Mouse (Mus musculus) neural tube, embryonic 12.5 days (tissue): Measurements from ENCODE around the gene Adgrl1. TPM values are rescaled to one million over a fixed set of nuclear protein-coding genes. Genes with fewer than 3 reads are reported as not detected.
A peak's percentile ranks its signal among the peaks of the same experiment; 100 is the strongest.

Experiments
- ATAC-seq: fragments of 200-750 bp; cut with Nextera tagmentation; 2 replicates; pipeline ENCODE4 v1.8.0; 2017; ENCODE audit warnings: low read depth, mild to moderate bottlenecking, moderate TSS enrichment, moderate library complexity; ENCODE audit not compliant: low FRiP score
- H3K27ac ChIP-seq: fragments of 300-500 bp; sonication (generic); 2 replicates; pipeline ENCODE4 v1.5.1; 2016
- H3K27me3 ChIP-seq: fragments of 300-500 bp; sonication (generic); replicated peaks from 2 replicates; pipeline ENCODE4 v1.6.1; 2016; ENCODE audit warnings: mild to moderate bottlenecking
- H3K36me3 ChIP-seq: fragments of 300-500 bp; sonication (generic); 2 replicates; pipeline ENCODE4 v1.6.1; 2016; ENCODE audit warnings: mild to moderate bottlenecking
- H3K4me1 ChIP-seq: fragments of 300-500 bp; sonication (generic); 2 replicates; pipeline ENCODE4 v1.6.1; 2016
- H3K4me2 ChIP-seq: fragments of 300-500 bp; sonication (generic); replicated peaks from 2 replicates; pipeline ENCODE4 v1.6.1; 2016; ENCODE audit warnings: mild to moderate bottlenecking
- H3K4me3 ChIP-seq: fragments of 300-500 bp; sonication (generic); 2 replicates; pipeline ENCODE4 v1.5.1; 2016
- H3K9ac ChIP-seq: fragments of 300-500 bp; sonication (generic); 2 replicates; pipeline ENCODE4 v1.6.1; 2016; ENCODE audit warnings: mild to moderate bottlenecking
- H3K9me3 ChIP-seq: fragments of 300-500 bp; sonication (generic); 2 replicates; pipeline ENCODE4 v1.6.1; 2016; ENCODE audit warnings: mild to moderate bottlenecking
- WGBS: fragments of 180-500 bp; shearing (Covaris S2); methylation state at CpG from one replicate; pipeline ENCODE4 v1.1.7; 2016; 5-methylcytosine and 5-hydroxymethylcytosine counted together
- polyA plus RNA-seq: library from polyadenylated mRNA; unstranded; fragments of >200 nt; fragmentation: Nextera tagmentation; extraction: Ambion mirVana; gene quantifications from 2 replicates; pipeline ENCODE4 v1.2.1, GENCODE M21; 2016

Gene Adgrl1
- polyA plus RNA-seq, 1 experiment from 2014 or later: 34.8 TPM

GRCm38 (mm10) chr8:83908583-83908982 is 8.7 kb downstream of the Adgrl1 start:
- ATAC-seq: no peak

GRCm38 (mm10) chr8:83909311-83909710 is 9.4 kb downstream of the Adgrl1 start:
- WGBS: 52% methylated on average over 8 of the region's 8 CpGs
- H3K9me3 ChIP-seq: no peaks in the 10 kb centered on the region
- H3K4me2 ChIP-seq: no peak overlapping the region
- ATAC-seq: no peak
- H3K27me3 ChIP-seq: no peaks in the 10 kb centered on the region
- H3K9ac ChIP-seq: 0 out of 2 replicates have a peak overlapping the region, but pooled peaks have one; percentile 44
- H3K36me3 ChIP-seq: 0 out of 2 replicates have a peak, but pooled peaks cover 3% of the 10 kb centered on the region
- H3K4me1 ChIP-seq: peaks cover 23% of the 10 kb centered on the region
- H3K4me3 ChIP-seq: no peak overlapping the region
- no peak overlapping the region for H3K27ac ChIP-seq

More at GRCm38 (mm10) chr8:83908583-83908982, 8.7 kb downstream of the Adgrl1 start:
- Histone ChIP-seq H3K4me3 (no peak overlapping the region), H3K9me3 (no peaks in the 10 kb centered on the region), H3K9ac (no peak overlapping the region), H3K27me3 (no peaks in the 10 kb centered on the region), H3K27ac (no peak overlapping the region), H3K4me2 (no peak overlapping the region), H3K4me1 (peaks cover 31% of the 10 kb centered on the region), H3K36me3 (0 out of 2 replicates have a peak, but pooled peaks cover 3% of the 10 kb centered on the region)
- 86% methylated on average over 6 of the region's 6 CpGs for WGBS

GRCm38 (mm10) chr8:83911809-83912731 is 12.2 kb downstream of the Adgrl1 start:
- H3K9ac ChIP-seq: no peak overlapping the region
- H3K9me3 ChIP-seq: no peaks in the 10 kb centered on the region
- no peaks in the 10 kb centered on the region for H3K36me3 ChIP-seq
- H3K4me3 ChIP-seq: no peak overlapping the region
- H3K27me3 ChIP-seq: no peaks in the 10 kb centered on the region
- ATAC-seq: no peak
- H3K27ac ChIP-seq: no peak overlapping the region
- WGBS: 76% methylated on average over 5 of the region's 5 CpGs
- H3K4me1 ChIP-seq: peaks cover 18% of the 10 kb centered on the region
- no peak overlapping the region for H3K4me2 ChIP-seq

- no peaks in the 10 kb centered on the region for H3K27me3 ChIP-seq
- no peaks in the 10 kb centered on the region for H3K9me3 ChIP-seq
- 91% methylated on average over 3 of the region's 3 CpGs for WGBS
- no peak overlapping the region for H3K4me3 ChIP-seq
- H3K9ac ChIP-seq: no peak overlapping the region
- no peak overlapping the region for H3K27ac ChIP-seq
- peaks cover 7% of the 10 kb centered on the region for H3K4me1 ChIP-seq
- ATAC-seq: no peak
- H3K36me3 ChIP-seq: peaks cover 7% of the 10 kb centered on the region
- no peak overlapping the region for H3K4me2 ChIP-seq
These were observed 14.3 kb downstream of the Adgrl1 start for GRCm38 (mm10) chr8:83914232-83914631.

GRCm38 (mm10) chr8:83914860-83915259 is 15.0 kb downstream of the Adgrl1 start:
- Histone ChIP-seq H3K4me1 (peaks cover 2% of the 10 kb centered on the region; the same call in 1 of the 2 replicates), H3K4me3 (no peak overlapping the region), H3K9ac (no peak overlapping the region), H3K9me3 (no peaks in the 10 kb centered on the region), H3K27ac (no peak overlapping the region), H3K27me3 (no peaks in the 10 kb centered on the region), H3K4me2 (no peak overlapping the region), H3K36me3 (peaks cover 13% of the 10 kb centered on the region)
- WGBS: 73% methylated on average over 5 of the region's 5 CpGs
- ATAC-seq: no peak

GRCm38 (mm10) chr8:83916015-83916414 is 16.1 kb downstream of the Adgrl1 start:
- H3K9me3 ChIP-seq: no peaks in the 10 kb centered on the region
- WGBS: 77% methylated on average over 5 of the region's 5 CpGs
- no peak overlapping the region for H3K27ac ChIP-seq
- ATAC-seq: no peak
- no peaks in the 10 kb centered on the region for H3K27me3 ChIP-seq
- peaks cover 20% of the 10 kb centered on the region for H3K36me3 ChIP-seq
- H3K4me3 ChIP-seq: no peak overlapping the region
- H3K4me1 ChIP-seq: no peaks in the 10 kb centered on the region
- no peak overlapping the region for H3K9ac ChIP-seq
- H3K4me2 ChIP-seq: no peak overlapping the region

- Histone ChIP-seq H3K4me3 (no peak overlapping the region), H3K36me3 (peaks cover 31% of the 10 kb centered on the region), H3K4me2 (no peak overlapping the region), H3K9me3 (no peaks in the 10 kb centered on the region), H3K27me3 (no peaks in the 10 kb centered on the region), H3K9ac (no peak overlapping the region), H3K27ac (no peak overlapping the region), H3K4me1 (no peaks in the 10 kb centered on the region)
- 86% methylated on average over 6 of the region's 6 CpGs for WGBS
- ATAC-seq: no peak
These were observed 17.7 kb downstream of the Adgrl1 start for GRCm38 (mm10) chr8:83917566-83917965.

- Histone ChIP-seq H3K27me3 (no peaks in the 10 kb centered on the region), H3K4me1 (no peaks in the 10 kb centered on the region), H3K4me3 (no peak overlapping the region), H3K9me3 (no peaks in the 10 kb centered on the region), H3K9ac (no peak overlapping the region), H3K4me2 (no peak overlapping the region), H3K36me3 (peaks cover 61% of the 10 kb centered on the region), H3K27ac (no peak overlapping the region)
- peak; percentile 26; the same call in 1 of the 2 replicates for ATAC-seq
- 73% methylated on average over 3 of the region's 3 CpGs for WGBS
These were observed 21.7 kb downstream of the Adgrl1 start for GRCm38 (mm10) chr8:83921558-83921957.

- no peaks in the 10 kb centered on the region for H3K27me3 ChIP-seq
- no peak overlapping the region for H3K9ac ChIP-seq
- H3K27ac ChIP-seq: no peak overlapping the region
- 89% methylated on average over 8 of the region's 8 CpGs for WGBS
- H3K4me3 ChIP-seq: no peak overlapping the region
- no peaks in the 10 kb centered on the region for H3K4me1 ChIP-seq
- H3K4me2 ChIP-seq: no peak overlapping the region
- H3K36me3 ChIP-seq: peaks cover 66% of the 10 kb centered on the region
- no peaks in the 10 kb centered on the region for H3K9me3 ChIP-seq
- ATAC-seq: no peak
These were observed 22.8 kb downstream of the Adgrl1 start for GRCm38 (mm10) chr8:83922727-83923126.

GRCm38 (mm10) chr8:83924585-83924984 is 24.7 kb downstream of the Adgrl1 start:
- H3K9ac ChIP-seq: no peak overlapping the region
- no peak overlapping the region for H3K27ac ChIP-seq
- H3K4me3 ChIP-seq: no peak overlapping the region
- H3K4me2 ChIP-seq: no peak overlapping the region
- ATAC-seq: no peak
- WGBS: 91% methylated on average over 5 of the region's 5 CpGs
- H3K36me3 ChIP-seq: peaks cover 74% of the 10 kb centered on the region
- no peaks in the 10 kb centered on the region for H3K9me3 ChIP-seq
- no peaks in the 10 kb centered on the region for H3K27me3 ChIP-seq
- no peaks in the 10 kb centered on the region for H3K4me1 ChIP-seq

GRCm38 (mm10) chr8:83926266-83926665 is 26.4 kb downstream of the Adgrl1 start:
- ATAC-seq: no peak
- 73% methylated on average over 7 of the region's 7 CpGs for WGBS
- no peaks in the 10 kb centered on the region for H3K4me1 ChIP-seq
- H3K9ac ChIP-seq: no peak overlapping the region
- H3K27me3 ChIP-seq: no peaks in the 10 kb centered on the region
- peaks cover 79% of the 10 kb centered on the region for H3K36me3 ChIP-seq
- no peak overlapping the region for H3K4me3 ChIP-seq
- H3K9me3 ChIP-seq: no peaks in the 10 kb centered on the region
- H3K4me2 ChIP-seq: no peak overlapping the region
- H3K27ac ChIP-seq: no peak overlapping the region

GRCm38 (mm10) chr8:83934222-83934621 is 34.3 kb downstream of the Adgrl1 start:
- H3K4me2 ChIP-seq: no peak overlapping the region
- H3K27ac ChIP-seq: no peak overlapping the region
- peaks cover 100% of the 10 kb centered on the region for H3K36me3 ChIP-seq
- ATAC-seq: no peak
- no peaks in the 10 kb centered on the region for H3K27me3 ChIP-seq
- WGBS: 92% methylated on average over 5 of the region's 5 CpGs
- no peaks in the 10 kb centered on the region for H3K4me1 ChIP-seq
- no peak overlapping the region for H3K9ac ChIP-seq
- H3K9me3 ChIP-seq: no peaks in the 10 kb centered on the region
- no peak overlapping the region for H3K4me3 ChIP-seq
